Mouse (Mus musculus): ENCODE measurements at regions not wholly inside any gene's neighbourhood (a gene's known extent, or its start where the extent isn't known, plus 50 kb on each side); places are given as distances from the start of the nearest gene placed in this dataset.

DNA sequence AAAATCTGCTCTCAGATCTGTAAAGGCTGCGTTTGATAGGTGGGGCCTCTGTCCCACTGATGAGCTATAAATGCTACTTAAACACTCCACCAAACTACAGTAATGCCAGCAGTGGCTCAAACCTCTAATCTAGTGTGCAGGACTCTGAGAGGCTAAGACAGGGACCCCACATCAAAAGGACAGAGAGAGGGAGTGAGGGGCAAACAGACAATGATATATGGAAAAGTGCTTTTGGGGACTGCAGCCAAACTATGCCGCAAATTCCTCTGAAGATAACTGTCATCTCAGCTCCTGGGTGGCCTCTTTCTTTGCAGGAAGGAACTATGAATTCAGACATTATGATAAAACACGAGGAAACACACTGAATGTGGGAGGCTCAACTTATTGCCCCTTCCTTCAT is 138.9 kb upstream of the Ddit4l start:
- H3K9ac ChIP-seq, result no peak overlapping the region
- no peak overlapping the region for H3K27ac ChIP-seq (replicated peaks)
- no peaks in the 10 kb centered on the region for H3K36me3 ChIP-seq
- no peaks in the 10 kb centered on the region for H3K27me3 ChIP-seq (replicated peaks)
- H3K4me1 ChIP-seq, result peaks cover 7% of the 10 kb centered on the region; the same call in 1 of the 2 replicates
- H3K9me3 ChIP-seq, result peaks cover 3% of the 10 kb centered on the region; the same call in 1 of the 2 replicates
- WGBS, result 45% methylated on average over 3 of the region's 3 CpGs
- no peak overlapping the region for H3K4me2 ChIP-seq
- no peak overlapping the region for H3K4me3 ChIP-seq
- no peak for ATAC-seq (ENCODE audit: extremely low read depth, insufficient number of reproducible peaks, low FRiP score, low TSS enrichment)

DNA sequence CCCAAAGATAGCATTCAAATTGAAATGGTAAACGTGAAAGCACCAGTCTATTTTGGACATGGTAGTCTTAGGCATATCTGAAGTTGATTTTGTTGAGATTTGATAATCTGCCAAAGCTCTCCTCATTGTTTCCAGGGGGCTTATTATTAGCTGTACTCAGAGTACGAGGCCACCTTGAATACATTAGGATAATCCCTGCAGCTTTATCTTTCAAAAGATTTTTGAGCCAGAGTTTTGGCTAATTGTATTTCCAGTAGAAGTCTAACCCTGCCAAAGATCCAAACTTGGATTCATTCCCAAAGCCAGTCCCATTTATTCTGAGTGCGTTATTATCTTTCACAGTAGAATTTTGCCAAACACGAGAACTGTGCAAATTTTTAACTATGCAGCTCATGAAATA is 138.4 kb upstream of the Ddit4l start:
- Histone ChIP-seq H3K9ac (no peak overlapping the region), H3K27ac (replicated peaks) (no peak overlapping the region), H3K9me3 (no peaks in the 10 kb centered on the region), H3K4me1 (peaks cover 7% of the 10 kb centered on the region; the same call in 1 of the 2 replicates), H3K4me3 (no peak overlapping the region), H3K36me3 (no peaks in the 10 kb centered on the region), H3K4me2 (no peak overlapping the region), H3K27me3 (replicated peaks) (no peaks in the 10 kb centered on the region)
- no peak for ATAC-seq (ENCODE audit: extremely low read depth, insufficient number of reproducible peaks, low FRiP score, low TSS enrichment)
- WGBS, result 40% methylated on average over 4 of the region's 4 CpGs

DNA sequence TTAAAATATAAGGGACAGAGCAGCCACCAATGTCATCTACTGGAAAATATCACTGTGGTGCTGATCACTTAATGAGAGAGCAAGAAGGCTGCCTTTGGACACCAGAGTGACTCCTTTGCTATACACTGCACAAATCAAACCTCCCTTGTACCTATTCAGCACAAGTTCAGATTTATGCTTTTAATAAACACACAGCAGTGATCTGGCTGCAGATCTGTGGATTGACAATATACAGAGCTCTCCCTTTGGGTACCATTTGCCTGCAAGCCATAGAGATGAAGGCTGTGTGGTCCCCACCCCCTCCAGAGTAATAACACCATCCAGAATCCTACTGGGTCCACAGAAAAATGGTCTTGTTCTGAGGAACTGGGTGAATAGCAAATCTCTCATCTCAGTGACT is 131.8 kb upstream of the Ddit4l start:
- Histone ChIP-seq H3K4me3 (no peak overlapping the region), H3K9ac (no peak overlapping the region)

DNA sequence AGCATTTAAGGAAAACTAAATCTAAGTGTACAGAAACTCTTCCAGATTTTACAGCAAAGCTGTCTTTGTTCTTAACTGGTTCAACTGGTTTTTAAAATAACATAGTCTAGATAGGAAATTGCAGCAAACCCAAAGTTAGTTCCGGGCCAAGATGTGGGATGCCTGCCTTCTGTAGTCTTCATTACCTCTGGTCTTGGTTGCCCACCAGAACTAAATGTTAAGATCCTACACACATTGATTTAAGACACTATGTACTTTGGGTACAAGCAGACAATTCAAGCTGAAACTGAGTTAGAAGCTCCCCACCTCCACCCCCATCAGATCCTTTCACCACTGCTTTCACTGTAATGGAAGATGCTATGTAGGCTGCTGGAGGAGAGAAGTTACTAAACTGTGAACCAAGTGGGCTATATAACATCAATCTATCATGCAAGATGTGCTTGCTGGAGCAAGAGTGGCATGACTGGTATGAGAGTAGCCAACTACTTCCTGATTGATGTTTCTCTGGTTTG is 129.8 kb upstream of the Ddit4l start:
- H3K36me3 ChIP-seq, result no peaks in the 10 kb centered on the region
- H3K4me2 ChIP-seq, result no peak overlapping the region
- no peak overlapping the region for H3K9ac ChIP-seq
- H3K4me1 ChIP-seq, result no peaks in the 10 kb centered on the region
- 71% methylated on average over 1 of the region's 1 CpGs for WGBS
- no peaks in the 10 kb centered on the region for H3K9me3 ChIP-seq
- no peak overlapping the region for H3K4me3 ChIP-seq
- no peak overlapping the region for H3K27ac ChIP-seq (replicated peaks)
- no peak for ATAC-seq (ENCODE audit: extremely low read depth, insufficient number of reproducible peaks, low FRiP score, low TSS enrichment)
- H3K27me3 ChIP-seq (replicated peaks), result no peaks in the 10 kb centered on the region

More for the DNA sequence above, 131.8 kb upstream of the Ddit4l start:
- Histone ChIP-seq H3K9me3 (no peaks in the 10 kb centered on the region), H3K27ac (replicated peaks) (no peak overlapping the region), H3K36me3 (no peaks in the 10 kb centered on the region), H3K4me2 (no peak overlapping the region), H3K4me1 (no peaks in the 10 kb centered on the region), H3K27me3 (replicated peaks) (no peaks in the 10 kb centered on the region)
- no peak for ATAC-seq (ENCODE audit: extremely low read depth, insufficient number of reproducible peaks, low FRiP score, low TSS enrichment)

DNA sequence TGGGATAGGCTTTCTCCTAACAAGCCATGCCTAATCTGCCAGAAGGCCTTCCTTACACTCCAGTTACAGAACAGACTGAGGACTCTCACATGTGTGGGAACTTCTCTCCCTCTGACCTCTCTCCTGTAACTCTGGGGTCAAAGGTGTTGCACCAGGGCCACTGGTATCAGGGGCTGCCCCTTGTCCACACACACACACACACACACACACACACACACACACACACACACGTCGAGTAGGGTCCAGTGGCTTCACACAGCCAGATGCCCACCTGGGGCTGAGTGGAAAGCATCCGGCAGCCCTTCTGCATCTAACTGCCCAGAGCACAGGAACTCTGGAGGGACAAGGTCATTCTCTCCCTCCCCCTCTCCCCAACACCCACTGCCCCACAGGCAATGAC is 123.1 kb upstream of the Ddit4l start:
- H3K4me3 ChIP-seq, result no peak overlapping the region
- H3K27ac ChIP-seq (replicated peaks), result no peak overlapping the region
- WGBS, result 77% methylated on average over 3 of the region's 3 CpGs
- no peak overlapping the region for H3K4me2 ChIP-seq
- no peak for ATAC-seq (ENCODE audit: extremely low read depth, insufficient number of reproducible peaks, low FRiP score, low TSS enrichment)
- no peaks in the 10 kb centered on the region for H3K4me1 ChIP-seq
- H3K9ac ChIP-seq, result no peak overlapping the region
- H3K27me3 ChIP-seq (replicated peaks), result no peaks in the 10 kb centered on the region
- no peaks in the 10 kb centered on the region for H3K9me3 ChIP-seq
- no peaks in the 10 kb centered on the region for H3K36me3 ChIP-seq

DNA sequence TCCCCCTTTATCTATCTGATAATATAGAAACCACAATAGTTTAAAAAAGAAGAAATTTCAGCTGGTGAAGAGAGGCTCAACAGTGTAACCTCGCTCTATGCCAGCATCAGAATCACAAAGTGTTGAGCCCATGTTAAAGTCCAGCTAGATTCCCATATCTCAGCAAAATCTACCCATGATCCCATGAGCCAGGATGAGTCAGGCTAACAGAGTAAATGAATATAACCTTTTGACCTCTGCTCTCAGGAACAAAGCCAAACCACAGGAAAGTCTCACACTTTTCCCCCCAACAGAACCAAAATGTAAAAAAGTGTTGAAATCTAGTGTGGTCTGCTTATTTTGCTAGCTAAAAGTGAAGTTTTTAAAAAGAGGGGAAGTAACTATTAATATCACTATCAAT is 110.1 kb upstream of the Ddit4l start:
- Histone ChIP-seq H3K4me2 (no peak overlapping the region), H3K27me3 (replicated peaks) (no peaks in the 10 kb centered on the region), H3K9me3 (no peaks in the 10 kb centered on the region), H3K4me3 (no peak overlapping the region), H3K4me1 (0 out of 2 replicates have a peak, but pooled peaks cover 4% of the 10 kb centered on the region), H3K9ac (no peak overlapping the region), H3K36me3 (no peaks in the 10 kb centered on the region), H3K27ac (replicated peaks) (no peak overlapping the region)
- ATAC-seq (ENCODE audit: extremely low read depth, insufficient number of reproducible peaks, low FRiP score, low TSS enrichment), result no peak
- 79% methylated on average over 1 of the region's 1 CpGs for WGBS

DNA sequence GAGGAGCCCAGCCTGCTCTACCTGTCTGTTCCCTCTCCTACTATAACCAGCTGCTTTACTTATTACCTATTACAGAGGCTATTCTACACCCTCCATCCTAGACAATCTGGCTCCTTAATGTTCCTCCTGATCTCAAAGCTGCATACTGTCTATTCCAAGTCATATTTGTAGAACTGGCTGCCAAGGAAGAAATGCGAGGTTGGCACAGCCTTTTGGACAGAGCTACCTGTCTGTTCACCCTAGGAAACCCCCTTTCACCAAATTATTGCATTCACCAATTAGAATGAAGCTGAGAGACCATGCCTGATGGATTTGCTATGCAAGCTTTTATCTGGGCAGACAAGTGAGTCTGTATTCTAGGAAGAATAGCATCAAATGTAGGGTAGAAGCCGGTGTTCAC is 109.0 kb upstream of the Ddit4l start:
- ATAC-seq (ENCODE audit: extremely low read depth, insufficient number of reproducible peaks, low FRiP score, low TSS enrichment), result no peak

DNA sequence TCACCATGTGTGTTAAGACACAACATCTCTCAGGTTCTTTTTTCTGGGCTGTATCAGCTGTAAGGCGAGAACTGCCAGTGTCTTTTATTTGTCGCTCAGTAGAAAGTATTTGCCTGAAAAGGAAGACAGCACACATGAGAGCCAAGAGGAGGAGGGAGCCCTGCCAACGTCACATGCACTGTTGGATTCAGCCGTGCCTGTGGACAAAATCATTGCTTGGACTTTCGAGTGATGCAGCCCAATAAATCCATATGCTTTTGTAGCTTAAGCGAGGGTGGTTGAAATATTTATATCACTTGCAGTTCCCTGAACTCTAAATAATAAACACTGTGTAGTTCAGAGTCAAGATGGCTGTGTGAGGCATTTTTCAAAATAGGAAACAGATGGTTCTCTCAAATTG is 108.4 kb upstream of the Ddit4l start:
- Histone ChIP-seq H3K4me3 (no peak overlapping the region), H3K9ac (no peak overlapping the region), H3K4me1 (0 out of 2 replicates have a peak, but pooled peaks cover 5% of the 10 kb centered on the region), H3K27me3 (replicated peaks) (no peaks in the 10 kb centered on the region), H3K36me3 (no peaks in the 10 kb centered on the region), H3K4me2 (no peak overlapping the region), H3K9me3 (no peaks in the 10 kb centered on the region), H3K27ac (replicated peaks) (no peak overlapping the region)
- ATAC-seq (ENCODE audit: extremely low read depth, insufficient number of reproducible peaks, low FRiP score, low TSS enrichment), result no peak
- WGBS, result 57% methylated on average over 6 of the region's 6 CpGs

More for the DNA sequence above, 109.0 kb upstream of the Ddit4l start:
- Histone ChIP-seq H3K27me3 (replicated peaks) (no peaks in the 10 kb centered on the region), H3K9me3 (no peaks in the 10 kb centered on the region), H3K4me1 (0 out of 2 replicates have a peak, but pooled peaks cover 4% of the 10 kb centered on the region), H3K36me3 (no peaks in the 10 kb centered on the region), H3K27ac (replicated peaks) (no peak overlapping the region), H3K9ac (no peak overlapping the region), H3K4me3 (no peak overlapping the region), H3K4me2 (no peak overlapping the region)
- 82% methylated on average over 2 of the region's 2 CpGs for WGBS

DNA sequence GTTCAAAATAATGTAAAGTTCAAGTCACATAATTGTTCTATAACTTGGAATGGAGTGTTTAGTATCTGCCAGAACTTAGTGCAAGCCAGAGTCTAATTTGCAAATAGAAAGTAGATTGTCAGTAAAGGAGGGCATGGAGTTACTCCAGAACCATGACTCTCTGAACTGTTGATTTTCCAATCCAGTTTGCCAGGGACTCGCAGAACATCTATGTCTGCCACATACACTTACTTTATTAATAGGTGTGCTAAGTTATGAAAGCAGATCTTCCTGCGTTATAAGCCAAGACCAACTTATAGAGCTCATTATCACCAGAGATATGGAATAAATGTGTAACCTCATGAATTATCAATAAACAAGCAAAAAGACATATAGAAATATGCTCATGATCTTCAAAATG is 107.2 kb upstream of the Ddit4l start:
- no peaks in the 10 kb centered on the region for H3K36me3 ChIP-seq
- no peak overlapping the region for H3K9ac ChIP-seq
- H3K4me2 ChIP-seq, result no peak overlapping the region
- no peak for ATAC-seq (ENCODE audit: extremely low read depth, insufficient number of reproducible peaks, low FRiP score, low TSS enrichment)
- no peak overlapping the region for H3K27ac ChIP-seq (replicated peaks)
- H3K4me1 ChIP-seq, result 0 out of 2 replicates have a peak, but pooled peaks cover 7% of the 10 kb centered on the region
- H3K27me3 ChIP-seq (replicated peaks), result no peaks in the 10 kb centered on the region
- no peak overlapping the region for H3K4me3 ChIP-seq
- no peaks in the 10 kb centered on the region for H3K9me3 ChIP-seq
- 87% methylated on average over 2 of the region's 2 CpGs for WGBS

DNA sequence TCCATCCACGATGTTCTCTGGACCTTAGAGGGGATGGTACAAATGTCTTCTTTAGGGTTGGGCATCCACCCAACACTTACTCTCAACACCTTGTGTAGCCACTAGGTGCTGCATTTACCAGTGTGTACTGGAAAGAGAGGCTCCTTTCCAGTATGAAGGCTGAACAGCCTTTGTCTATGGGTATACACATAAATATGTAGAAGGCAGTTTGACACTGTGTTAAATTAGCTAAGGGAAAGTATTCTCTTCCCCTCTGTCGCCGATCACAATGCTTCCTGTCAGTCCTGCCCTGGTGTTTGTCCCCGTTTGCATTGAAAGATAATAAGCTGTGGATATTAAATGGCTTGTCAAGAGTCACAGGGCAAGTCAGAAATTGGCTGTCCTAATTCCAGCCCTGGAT is 104.0 kb upstream of the Ddit4l start:
- Histone ChIP-seq H3K36me3 (no peaks in the 10 kb centered on the region), H3K4me1 (0 out of 2 replicates have a peak, but pooled peaks cover 3% of the 10 kb centered on the region), H3K9ac (no peak overlapping the region), H3K4me3 (no peak overlapping the region), H3K9me3 (no peaks in the 10 kb centered on the region), H3K4me2 (no peak overlapping the region), H3K27ac (replicated peaks) (no peak overlapping the region), H3K27me3 (replicated peaks) (no peaks in the 10 kb centered on the region)
- ATAC-seq (ENCODE audit: extremely low read depth, insufficient number of reproducible peaks, low FRiP score, low TSS enrichment), result no peak
- 40% methylated on average over 4 of the region's 4 CpGs for WGBS

DNA sequence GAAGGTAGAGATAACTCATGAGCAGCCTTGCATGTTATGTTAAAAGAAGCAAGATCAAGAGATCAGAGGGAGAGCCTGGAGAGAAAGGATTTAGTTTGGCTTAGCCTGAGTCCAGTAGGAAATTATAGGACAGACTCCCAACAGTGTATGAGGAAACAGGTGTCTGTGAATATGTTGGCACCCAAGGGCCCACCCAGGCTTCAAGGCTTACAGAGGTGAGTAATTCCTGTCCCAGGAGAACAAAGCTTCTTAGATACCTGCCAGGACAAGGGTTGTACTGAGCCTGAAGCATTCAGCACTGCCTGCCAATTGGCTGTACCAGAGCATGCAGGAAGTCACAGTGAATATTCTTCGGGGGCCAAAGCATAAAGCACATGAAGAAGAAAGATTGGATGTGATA is 101.2 kb upstream of the Ddit4l start:
- no peak overlapping the region for H3K4me2 ChIP-seq
- no peak for ATAC-seq (ENCODE audit: extremely low read depth, insufficient number of reproducible peaks, low FRiP score, low TSS enrichment)
- H3K27ac ChIP-seq (replicated peaks), result no peak overlapping the region
- H3K36me3 ChIP-seq, result no peaks in the 10 kb centered on the region
- H3K4me1 ChIP-seq, result 0 out of 2 replicates have a peak, but pooled peaks cover 3% of the 10 kb centered on the region
- H3K9me3 ChIP-seq, result no peaks in the 10 kb centered on the region
- no peak overlapping the region for H3K9ac ChIP-seq
- H3K4me3 ChIP-seq, result no peak overlapping the region
- 81% methylated on average over 1 of the region's 1 CpGs for WGBS
- H3K27me3 ChIP-seq (replicated peaks), result no peaks in the 10 kb centered on the region

All from heart, embryonic 13.5 days (tissue).